Mouse (Mus musculus) lung, adult 2 months (tissue): ENCODE measurements around the gene Cenph. TPM values are rescaled to one million over a fixed set of nuclear protein-coding genes. Genes with fewer than 3 reads are reported as not detected.
"Not testable (repeated sequence)": the region's sequence is repeated elsewhere in the genome, so short reads cannot be mapped to it uniquely, and the experiment has no call there.

ENCODE experiments used
- DNase-seq: peaks from one replicate; pipeline ENCODE4 v3.0.0; 2022
- H3K4me1 ChIP-seq: fragments of 200-500 bp; 2 replicates; pipeline ENCODE4 v1.6.1; 2011; ENCODE audit warnings: low read length; ENCODE audit not compliant: control insufficient read depth, insufficient read depth
- H3K4me3 ChIP-seq: fragments of 200-500 bp; replicated peaks from 2 replicates; pipeline ENCODE3; 2011; ENCODE audit warnings: low read depth, mild to moderate bottlenecking, control low read depth, low read length; ENCODE audit errors: extremely low read depth
- CTCF ChIP-seq: fragments of 200-500 bp; IDR thresholded peaks from 2 replicates; pipeline ENCODE4 v1.5.1; 2011; ENCODE audit warnings: mild to moderate bottlenecking, low read length, control low read depth; ENCODE audit not compliant: insufficient read depth
- POLR2A ChIP-seq: fragments of 200-500 bp; IDR thresholded peaks from 2 replicates; pipeline ENCODE4 v1.6.1; 2011; ENCODE audit warnings: low read depth, mild to moderate bottlenecking, control low read depth, low read length, borderline replicate concordance; ENCODE audit errors: extremely low read depth
- whole genome bisulfite sequencing: fragments of 180-500 bp; shearing (Covaris S2); methylation state at CpG from one replicate; pipeline ENCODE4 v1.1.7; 2018; 5-methylcytosine and 5-hydroxymethylcytosine counted together
- polyA plus RNA-seq: library from polyadenylated mRNA; depleted of rRNA; stranded (reverse); fragments of >200 nt; gene quantifications from 2 replicates; pipeline ENCODE4 v1.2.3, GENCODE M21; 2012

Gene Cenph
- polyA plus RNA-seq, 1 experiment = 0.25 TPM

GRCm38 (mm10) chr13:100752529-100752928 lies 23.2 kb downstream of the Cenph start:
- no peak for DNase-seq
- WGBS = 66% methylated on average over 8 of the region's 8 CpGs
- TF ChIP-seq CTCF (no peak), POLR2A (no peak)
- Histone ChIP-seq H3K4me1 (no peaks in the 10 kb centered on the region), H3K4me3 (no peak overlapping the region)

- 84% methylated on average over 3 of the region's 3 CpGs for WGBS
- TF ChIP-seq POLR2A = no peak
- TF ChIP-seq CTCF = no peak
- no peak for DNase-seq
- Histone ChIP-seq H3K4me1 (no peaks in the 10 kb centered on the region), H3K4me3 (no peak overlapping the region)
These were observed 24.3 kb downstream of the Cenph start for GRCm38 (mm10) chr13:100751402-100751801.

- no peak for TF ChIP-seq CTCF
- no peak for TF ChIP-seq POLR2A
- WGBS = 45% methylated on average over 5 of the region's 5 CpGs
- no peaks in the 10 kb centered on the region for H3K4me1 ChIP-seq
- DNase-seq = no peak
- H3K4me3 ChIP-seq = no peak overlapping the region
These were observed 24.9 kb downstream of the Cenph start for GRCm38 (mm10) chr13:100750799-100751198.

- no peak overlapping the region for H3K4me3 ChIP-seq
- DNase-seq = no peak
- WGBS = 55% methylated on average over 8 of the region's 8 CpGs
- H3K4me1 ChIP-seq = no peaks in the 10 kb centered on the region
- TF ChIP-seq POLR2A (no peak), CTCF (no peak)
These were observed 27.1 kb downstream of the Cenph start for GRCm38 (mm10) chr13:100748638-100749037.

- no peak for DNase-seq
- TF ChIP-seq POLR2A (no peak), CTCF (no peak)
- H3K4me3 ChIP-seq = no peak overlapping the region
- 82% methylated on average over 3 of the region's 3 CpGs for WGBS
- H3K4me1 ChIP-seq = 0 out of 2 replicates have a peak, but pooled peaks cover 3% of the 10 kb centered on the region
These were observed 29.6 kb downstream of the Cenph start for GRCm38 (mm10) chr13:100746090-100746489.

- TF ChIP-seq CTCF = no peak
- peak; percentile 90; the same call in 1 of the 2 replicates for TF ChIP-seq POLR2A
- peak; percentile 96 for DNase-seq
- H3K4me1 ChIP-seq = 0 out of 2 replicates have a peak, but pooled peaks cover 3% of the 10 kb centered on the region
- WGBS = under 1% methylated on average over 52 of the region's 52 CpGs
- H3K4me3 ChIP-seq = peak within 1 kb of the TSS; percentile 85
These were observed 31.5 kb downstream of the Cenph start, which contains the start of gene Mrps36 for GRCm38 (mm10) chr13:100744036-100744744. Gene Mrps36, minus strand, starts transcription at chr13:100744659.

- Histone ChIP-seq H3K4me3 (peak overlapping the region; percentile 42), H3K4me1 (0 out of 2 replicates have a peak, but pooled peaks cover 3% of the 10 kb centered on the region)
- no peak for TF ChIP-seq POLR2A
- no peak for TF ChIP-seq CTCF
- DNase-seq = no peak
- WGBS = 59% methylated on average over 11 of the region's 11 CpGs
These were observed 32.2 kb downstream of the Cenph start for GRCm38 (mm10) chr13:100743346-100744035.

GRCm38 (mm10) chr13:100742831-100743230 lies 32.9 kb downstream of the Cenph start:
- H3K4me3 ChIP-seq = no peak overlapping the region
- WGBS = 84% methylated on average over 5 of the region's 5 CpGs
- TF ChIP-seq CTCF = no peak
- TF ChIP-seq POLR2A = no peak
- DNase-seq = no peak
- 0 out of 2 replicates have a peak, but pooled peaks cover 3% of the 10 kb centered on the region for H3K4me1 ChIP-seq

- 99% methylated on average over 2 of the region's 2 CpGs for WGBS
- no peak for DNase-seq
- peaks cover 3% of the 10 kb centered on the region; the same call in 1 of the 2 replicates for H3K4me1 ChIP-seq
- no peak for TF ChIP-seq POLR2A
- TF ChIP-seq CTCF = no peak
- no peak overlapping the region for H3K4me3 ChIP-seq
These were observed 42.9 kb downstream of the Cenph start for GRCm38 (mm10) chr13:100732756-100733155.

GRCm38 (mm10) chr13:100731462-100732046 lies 44.1 kb downstream of the Cenph start:
- not testable (repeated sequence) for DNase-seq, H3K4me3 ChIP-seq, H3K4me1 ChIP-seq
- WGBS = 95% methylated on average over 6 of the region's 6 CpGs
